Comparison of ENCODE assay signal across 14 mouse cellular contexts in genomic region chr13:82359442-82359841, GRCm38 (mm10).
DNase-seq lines count a peak whose midpoint lies in the region; ATAC-seq lines count a peak whose summit lies in the region.
"Had no signal": no experiment of that assay in that cellular context is flagged by ENCODE, and none has a peak within 500 bp of the region (broad histone marks: within the 10 kb centered on the region; RNA-seq: fewer than 3 reads in every experiment).

No protein-coding gene starts in this region.

- ATAC-seq in lung, embryonic 16.5 days (ENCODE audit: low read depth) = peak; percentile 81
- ATAC-seq in frontal cortex, adult (ENCODE audit: low TSS enrichment) = no peak
- ATAC-seq: forebrain, embryonic 14.5 days; hindbrain, postnatal 0 days; Patski had no signal

- H3K27me3 ChIP-seq in heart, embryonic 10.5 days (ENCODE audit: insufficient read depth, poor library complexity, severe bottlenecking) = no peaks in the 10 kb centered on the region
- no peaks in the 10 kb centered on the region for H3K27me3 ChIP-seq in lung, embryonic 16.5 days (ENCODE audit: control insufficient read depth, insufficient read depth, low read depth, low read length)
- H3K27me3 ChIP-seq: Patski had no signal

- H3K36me3 ChIP-seq in heart, embryonic 10.5 days = no peaks in the 10 kb centered on the region
- H3K36me3 ChIP-seq in lung, embryonic 16.5 days (ENCODE audit: control insufficient read depth, insufficient read depth, low read length) = no peaks in the 10 kb centered on the region

- WGBS in heart, embryonic 10.5 days = 77% methylated on average over 1 of the region's 1 CpGs
- 54% methylated on average over 1 of the region's 1 CpGs for whole genome bisulfite sequencing in lung, embryonic 16.5 days

- peak; percentile 14 for DNase-seq in heart, adult 8-10 months (ENCODE audit: low spot score)
- DNase-seq in heart, embryonic 10.5 days (ENCODE audit: low spot score) = no peak
- no peak for DNase-seq in lung, postnatal 4 days
- DNase-seq in ZHBTc4 (ENCODE audit: low read depth, low spot score) = peak; percentile 9
- DNase-seq in kidney, postnatal 14 days = peak; percentile 27
- DNase-seq: B cell, adult 2 months; cerebellum, adult 9-10 months; midbrain, embryonic 14.5 days; thymus, adult 18-20 months had no signal

- H3K9ac ChIP-seq in lung, embryonic 16.5 days (ENCODE audit: low read length) = no peak overlapping the region

- H3K9me3 ChIP-seq in heart, embryonic 10.5 days = no peaks in the 10 kb centered on the region
- H3K9me3 ChIP-seq in lung, embryonic 16.5 days (ENCODE audit: control insufficient read depth, low read length) = no peaks in the 10 kb centered on the region

- H3K4me3 ChIP-seq in heart, embryonic 10.5 days = no peak overlapping the region
- H3K4me3 ChIP-seq in lung, embryonic 16.5 days (ENCODE audit: low read length) = no peak overlapping the region

- no peak overlapping the region for H3K4me2 ChIP-seq in lung, embryonic 16.5 days (ENCODE audit: low read depth, low read length)

- H3K4me1 ChIP-seq in heart, embryonic 10.5 days = no peaks in the 10 kb centered on the region
- H3K4me1 ChIP-seq in lung, embryonic 16.5 days (replicated peaks; ENCODE audit: control insufficient read depth, insufficient read depth, low read length) = no peaks in the 10 kb centered on the region

- H3K27ac ChIP-seq in heart, embryonic 10.5 days = no peak overlapping the region
- no peak overlapping the region for H3K27ac ChIP-seq in lung, embryonic 16.5 days (ENCODE audit: low read length)
- H3K27ac ChIP-seq: hindbrain, postnatal 0 days had no signal

Comparison
In these comparisons a context has a peak if more than half of its experiments do, and no peak if none do; other contexts are left out.
1. DNase-seq: peak in heart, adult 8-10 months (single experiment), ZHBTc4 (single experiment) and kidney, postnatal 14 days (single experiment); none in heart, embryonic 10.5 days (single experiment) and lung, postnatal 4 days (0 of 2).